Mouse (Mus musculus) MEL (cell line): Measurements from ENCODE around the gene Amer2.

Experiments used
- CTCF ChIP-seq, 3 experiments: IDR thresholded peaks in 2 of 3; conservative IDR thresholded peaks in 1 of 3; 2 replicates each; pipeline ENCODE4 v1.5.1; 2011 to 2012; ENCODE audit warnings: low read length in 3 of 3, low read depth in 2 of 3, mild to moderate bottlenecking in 2 of 3, improper control_type of control experiment in 1 of 3, inconsistent platforms in 1 of 3, mixed read lengths in 1 of 3, moderate library complexity in 1 of 3; ENCODE audit not compliant: control insufficient read depth in 1 of 3, insufficient read depth in 1 of 3, poor library complexity in 1 of 3, severe bottlenecking in 1 of 3
- EP300 ChIP-seq, 2 experiments: IDR thresholded peaks; 2 replicates each; pipeline ENCODE4 v1.6.1; 2011; ENCODE audit warnings: improper control_type of control experiment in 2 of 2, low read length in 2 of 2, low read depth in 1 of 2, mild to moderate bottlenecking in 1 of 2
- NELFE ChIP-seq: IDR thresholded peaks from 2 replicates; pipeline ENCODE4 v1.6.1; 2011; ENCODE audit warnings: low read depth, low read length, improper control_type of control experiment
- TBP ChIP-seq: IDR thresholded peaks from 2 replicates; pipeline ENCODE4 v1.8.0; 2011; ENCODE audit warnings: low read depth, low read length, improper control_type of control experiment

- TF ChIP-seq CTCF (IDR thresholded peaks at IDR 0.05 in 2 of 3, conservative IDR thresholded peaks at IDR 0.05 in 1 of 3; ENCODE audit: control insufficient read depth in 1 of 3, insufficient read depth in 1 of 3, low read depth in 2 of 3, low read length in 3 of 3, poor library complexity in 1 of 3, severe bottlenecking in 1 of 3) (no peak), NELFE (no peak), TBP (no peak), EP300 (IDR thresholded peaks at IDR 0.05; ENCODE audit: low read depth in 1 of 2, low read length in 2 of 2) (no peak)
These were observed 11.2 kb downstream of the Amer2 start for GRCm38 (mm10) chr14:60384269-60384668.
